Mouse (Mus musculus): ENCODE data around the gene Uck2. TPM values are rescaled to one million over a fixed set of nuclear protein-coding genes. Genes with fewer than 3 reads are reported as not detected.

Uck2 gene
- polyA plus RNA-seq, 1 experiment: 20.5 TPM

DNA sequence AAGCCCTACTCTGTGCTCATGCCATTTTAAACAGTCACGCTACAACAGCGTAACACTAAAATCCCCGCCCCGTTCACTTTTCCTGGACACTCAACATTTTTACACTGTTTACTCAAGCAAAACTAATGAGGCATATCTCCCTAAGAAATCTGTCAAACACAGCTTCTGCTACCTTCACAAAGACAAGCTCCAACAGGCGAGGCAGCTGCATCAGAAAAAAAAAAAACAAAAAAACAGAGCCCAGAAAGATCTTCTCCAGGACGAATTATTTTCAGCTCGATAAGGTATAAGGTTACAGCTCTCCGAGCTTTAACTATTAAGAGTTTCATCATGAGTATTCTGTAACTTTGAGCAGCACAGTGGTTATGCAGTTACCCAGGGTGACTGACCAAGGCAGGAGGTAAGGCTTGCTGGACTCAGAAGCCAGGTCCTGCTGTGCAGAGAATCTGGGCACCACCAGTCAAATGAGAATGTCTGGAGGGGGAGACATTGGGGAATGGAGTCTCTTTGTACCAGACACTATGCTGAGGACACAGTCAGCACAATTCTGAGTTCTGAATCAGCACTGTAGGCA is 79.9 kb downstream of the Uck2 start:
- H3K4me1 ChIP-seq (ENCODE audit: control insufficient read depth, insufficient read depth, low read length): no peaks in the 10 kb centered on the region
- H3K4me3 ChIP-seq (ENCODE audit: insufficient read depth, low read length): no peak overlapping the region
- TF ChIP-seq POLR2A (IDR thresholded peaks at IDR 0.05; ENCODE audit: extremely low read depth, insufficient read depth, low read length): no peak
- TF ChIP-seq CTCF (IDR thresholded peaks at IDR 0.05; ENCODE audit: extremely low read depth, insufficient read depth, low read length): no peak
- no peak overlapping the region for H3K27ac ChIP-seq (ENCODE audit: insufficient read depth, low read length)

DNA sequence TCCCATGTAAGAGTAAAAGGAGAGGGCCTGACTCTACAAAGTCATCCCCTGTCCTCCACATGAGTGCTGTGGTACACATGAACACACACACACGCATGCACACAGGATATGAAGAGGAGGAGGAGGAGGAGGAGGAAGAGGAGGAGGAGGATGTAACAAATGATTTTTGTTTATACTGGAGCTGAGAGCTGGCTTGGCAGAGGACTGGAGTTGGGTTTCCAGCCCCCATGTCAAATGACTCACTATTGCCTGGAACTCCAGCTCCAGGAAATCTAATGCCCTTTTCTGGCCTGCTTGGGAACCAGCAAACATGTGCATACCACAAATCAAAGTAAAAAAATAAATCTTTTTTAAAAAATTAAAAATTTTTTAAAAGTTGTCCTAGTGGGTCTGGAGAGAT is 80.7 kb downstream of the Uck2 start:
- no peak overlapping the region for H3K27ac ChIP-seq (ENCODE audit: insufficient read depth, low read length)
- no peak overlapping the region for H3K4me3 ChIP-seq (ENCODE audit: insufficient read depth, low read length)
- no peak for TF ChIP-seq POLR2A (IDR thresholded peaks at IDR 0.05; ENCODE audit: extremely low read depth, insufficient read depth, low read length)
- no peak for TF ChIP-seq CTCF (IDR thresholded peaks at IDR 0.05; ENCODE audit: extremely low read depth, insufficient read depth, low read length)
- no peaks in the 10 kb centered on the region for H3K4me1 ChIP-seq (ENCODE audit: control insufficient read depth, insufficient read depth, low read length)

DNA sequence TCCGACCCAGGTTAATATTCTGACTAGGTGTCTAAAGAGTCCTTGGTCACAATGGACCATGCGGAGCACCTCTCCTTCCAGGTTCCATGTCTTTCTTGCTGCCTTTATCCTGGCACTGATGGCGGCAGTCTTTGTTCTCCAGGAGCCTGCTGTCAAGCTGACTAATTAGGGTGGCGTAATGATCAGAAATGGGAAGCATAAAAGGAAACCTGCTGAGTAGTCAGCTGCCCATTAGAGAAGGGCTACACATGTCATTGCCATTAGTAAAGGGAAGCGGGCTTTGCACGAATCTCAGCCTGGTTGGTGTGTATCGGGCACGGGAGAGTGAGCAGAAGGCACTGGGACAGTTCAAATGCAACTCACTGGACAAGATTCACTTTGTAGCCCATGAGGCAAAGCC is 90.4 kb downstream of the Uck2 start:
- Histone ChIP-seq H3K4me1 (ENCODE audit: control insufficient read depth, insufficient read depth, low read length) (no peaks in the 10 kb centered on the region), H3K4me3 (ENCODE audit: insufficient read depth, low read length) (no peak overlapping the region), H3K27ac (ENCODE audit: insufficient read depth, low read length) (no peak overlapping the region)
- no peak for TF ChIP-seq POLR2A (IDR thresholded peaks at IDR 0.05; ENCODE audit: extremely low read depth, insufficient read depth, low read length)
- TF ChIP-seq CTCF (IDR thresholded peaks at IDR 0.05; ENCODE audit: extremely low read depth, insufficient read depth, low read length): no peak

DNA sequence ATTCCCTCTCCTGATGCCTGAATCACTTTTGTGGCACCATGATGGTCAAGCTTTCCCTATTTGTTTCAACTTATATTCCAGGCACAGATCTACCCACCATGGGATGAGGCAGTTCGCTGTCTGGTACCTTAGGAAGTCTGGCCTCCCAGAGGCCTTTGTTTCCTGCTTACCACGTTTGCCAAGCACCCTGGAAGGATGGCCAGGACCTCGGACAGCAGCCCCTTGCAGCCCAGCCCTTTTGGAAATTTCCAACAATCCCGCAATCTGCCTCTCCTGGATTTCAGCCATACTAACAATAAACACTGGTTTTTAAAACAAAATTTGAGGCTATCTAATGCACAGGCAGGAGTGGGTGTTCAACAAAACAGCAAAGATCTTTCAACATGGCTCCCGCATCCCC is 97.3 kb downstream of the Uck2 start:
- Histone ChIP-seq H3K4me1 (ENCODE audit: control insufficient read depth, insufficient read depth, low read length) (no peaks in the 10 kb centered on the region), H3K4me3 (ENCODE audit: insufficient read depth, low read length) (no peak overlapping the region), H3K27ac (ENCODE audit: insufficient read depth, low read length) (no peak overlapping the region)
- TF ChIP-seq POLR2A (IDR thresholded peaks at IDR 0.05; ENCODE audit: extremely low read depth, insufficient read depth, low read length): no peak
- TF ChIP-seq CTCF (IDR thresholded peaks at IDR 0.05; ENCODE audit: extremely low read depth, insufficient read depth, low read length): no peak

DNA sequence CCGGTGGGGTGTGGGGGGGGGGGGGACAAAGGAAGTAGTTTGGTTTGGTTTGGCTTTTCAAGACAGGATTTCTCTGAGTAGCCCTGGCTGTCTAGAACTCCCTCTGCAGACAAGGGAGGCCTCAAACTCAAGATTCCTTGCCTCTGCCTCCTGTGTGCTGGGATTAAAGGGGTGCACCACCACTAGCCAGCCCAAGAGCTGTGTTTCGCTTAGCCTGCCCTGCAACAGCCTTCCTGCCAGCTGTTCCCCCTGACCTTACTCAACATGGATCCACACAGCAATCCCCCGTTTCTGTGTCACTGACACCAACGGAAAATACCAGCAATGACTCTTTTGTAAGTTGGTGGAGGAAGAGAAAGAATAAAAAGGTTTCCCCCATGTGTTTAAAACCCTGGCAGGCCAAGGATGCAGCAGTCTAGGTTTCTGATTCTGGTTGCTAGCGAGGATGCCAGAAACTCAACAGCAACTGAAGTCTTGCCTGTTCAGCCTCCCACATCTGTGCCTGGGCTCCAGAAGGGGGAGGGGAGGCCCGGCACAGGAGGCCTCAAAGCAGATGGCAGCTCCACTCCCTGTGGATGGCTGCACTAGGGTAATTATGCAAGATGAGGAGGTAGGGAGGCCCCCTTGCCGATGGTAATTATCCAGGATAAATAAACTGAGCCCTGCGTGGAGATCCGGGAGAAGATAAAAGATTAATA is 103.1 kb downstream of the Uck2 start:
- H3K27ac ChIP-seq (ENCODE audit: insufficient read depth, low read length): no peak overlapping the region
- no peak overlapping the region for H3K4me3 ChIP-seq (ENCODE audit: insufficient read depth, low read length)
- TF ChIP-seq CTCF (IDR thresholded peaks at IDR 0.05; ENCODE audit: extremely low read depth, insufficient read depth, low read length): no peak
- TF ChIP-seq POLR2A (IDR thresholded peaks at IDR 0.05; ENCODE audit: extremely low read depth, insufficient read depth, low read length): no peak
- H3K4me1 ChIP-seq (ENCODE audit: control insufficient read depth, insufficient read depth, low read length): no peaks in the 10 kb centered on the region

Other genes with a start within 250 kb of the Uck2 start
- gene Tmco1, start 23.1 kb upstream of the Uck2 start, polyA plus RNA-seq (2012; rRNA removed): 61.4 and 70.4 TPM in 2 replicates
- 32.6 and 33.4 TPM in 2 replicates for gene Aldh9a1, start 64.7 kb upstream of the Uck2 start, polyA plus RNA-seq (2012; rRNA removed)
- gene Mgst3, start 108.5 kb upstream of the Uck2 start, polyA plus RNA-seq (2012; rRNA removed): 209 and 231 TPM in 2 replicates
- not detected in 2 replicates for gene Lrrc52, start 181.5 kb upstream of the Uck2 start, polyA plus RNA-seq (2012; rRNA removed)